Mouse (Mus musculus): ENCODE results near the gene 2010111I01Rik.

- TF ChIP-seq CTCF (IDR thresholded peaks at IDR 0.05; ENCODE audit: low read depth) (no peak), EP300 (IDR thresholded peaks at IDR 0.05; ENCODE audit: low read depth) (no peak)
These were observed 7.9 kb upstream of the 2010111I01Rik start for GRCm38 (mm10) chr13:62956776-62957175.

Measured in liver, embryonic 14.5 days (tissue).